Mouse (Mus musculus) limb, embryonic 15.5 days (tissue): ENCODE measurements at regions not wholly inside any gene's neighbourhood (a gene's known extent, or its start where the extent isn't known, plus 50 kb on each side); places are given as distances from the start of the nearest gene placed in this dataset.
"Not testable (repeated sequence)": the region's sequence is repeated elsewhere in the genome, so short reads cannot be mapped to it uniquely, and the experiment has no call there.

Experiments
- ATAC-seq: fragments of 200-750 bp; cut with Nextera tagmentation; 2 replicates; pipeline ENCODE4 v1.8.0; 2017; ENCODE audit warnings: low read depth, moderate TSS enrichment; ENCODE audit not compliant: insufficient number of reproducible peaks, low FRiP score, low TSS enrichment
- H3K27ac ChIP-seq: fragments of 300-500 bp; sonication (generic); 2 replicates; pipeline ENCODE4 v1.5.1; 2015; ENCODE audit warnings: moderate library complexity, mild to moderate bottlenecking, inconsistent platforms
- H3K27me3 ChIP-seq: fragments of 300-500 bp; sonication (generic); 2 replicates; pipeline ENCODE4 v1.6.1; 2015; ENCODE audit warnings: inconsistent platforms
- H3K36me3 ChIP-seq: fragments of 300-500 bp; sonication (generic); 2 replicates; pipeline ENCODE4 v1.6.1; 2015; ENCODE audit warnings: inconsistent platforms
- H3K4me1 ChIP-seq: fragments of 300-500 bp; sonication (generic); 2 replicates; pipeline ENCODE4 v1.6.1; 2015; ENCODE audit warnings: inconsistent platforms
- H3K4me2 ChIP-seq: fragments of 300-500 bp; sonication (generic); 2 replicates; pipeline ENCODE4 v1.6.1; 2015; ENCODE audit warnings: mild to moderate bottlenecking, inconsistent platforms
- H3K4me3 ChIP-seq: fragments of 300-500 bp; sonication (generic); 2 replicates; pipeline ENCODE4 v1.5.1; 2015; ENCODE audit warnings: mild to moderate bottlenecking, inconsistent platforms
- H3K9ac ChIP-seq: fragments of 300-500 bp; sonication (generic); 2 replicates; pipeline ENCODE4 v1.6.1; 2015; ENCODE audit warnings: inconsistent platforms
- H3K9me3 ChIP-seq: fragments of 300-500 bp; sonication (generic); 2 replicates; pipeline ENCODE4 v1.6.1; 2016; ENCODE audit warnings: inconsistent platforms
- WGBS: fragments of 180-500 bp; shearing (Covaris S2); methylation state at CpG from one replicate; pipeline ENCODE4 v1.1.7; 2015; 5-methylcytosine and 5-hydroxymethylcytosine counted together

- Histone ChIP-seq H3K27ac (no peak overlapping the region), H3K27me3 (no peaks in the 10 kb centered on the region), H3K36me3 (no peaks in the 10 kb centered on the region), H3K4me3 (no peak overlapping the region), H3K9me3 (no peaks in the 10 kb centered on the region), H3K4me2 (no peak overlapping the region), H3K9ac (no peak overlapping the region), H3K4me1 (peaks cover 7% of the 10 kb centered on the region; the same call in 1 of the 2 replicates)
- 38% methylated on average over 4 of the region's 4 CpGs for WGBS
- no peak for ATAC-seq
These were observed 367.7 kb downstream of the Tox3 start for GRCm38 (mm10) chr8:89980441-89980840.

- WGBS: 88% methylated on average over 1 of the region's 1 CpGs
These were observed 385.3 kb downstream of the Tox3 start for GRCm38 (mm10) chr8:89962799-89963198.

GRCm38 (mm10) chr8:89957486-89957885, 390.7 kb downstream of the Tox3 start:
- ATAC-seq: no peak
- H3K4me3 ChIP-seq: no peak overlapping the region
- no peaks in the 10 kb centered on the region for H3K27me3 ChIP-seq

More at GRCm38 (mm10) chr8:89962799-89963198, 385.3 kb downstream of the Tox3 start:
- Histone ChIP-seq H3K27me3 (no peaks in the 10 kb centered on the region), H3K4me3 (no peak overlapping the region), H3K9ac (no peak overlapping the region), H3K4me1 (no peaks in the 10 kb centered on the region), H3K36me3 (no peaks in the 10 kb centered on the region), H3K4me2 (no peak overlapping the region), H3K27ac (no peak overlapping the region), H3K9me3 (no peaks in the 10 kb centered on the region)
- ATAC-seq: no peak

GRCm38 (mm10) chr8:89956482-89957020, 391.6 kb downstream of the Tox3 start:
- Histone ChIP-seq H3K4me3 (no peak overlapping the region), H3K27ac (no peak overlapping the region), H3K4me2 (no peak overlapping the region), H3K36me3 (no peaks in the 10 kb centered on the region), H3K27me3 (no peaks in the 10 kb centered on the region), H3K9me3 (no peaks in the 10 kb centered on the region), H3K4me1 (no peaks in the 10 kb centered on the region), H3K9ac (no peak overlapping the region)
- ATAC-seq: no peak
- WGBS: 72% methylated on average over 11 of the region's 11 CpGs

More at GRCm38 (mm10) chr8:89957486-89957885, 390.7 kb downstream of the Tox3 start:
- Histone ChIP-seq H3K9me3 (no peaks in the 10 kb centered on the region), H3K4me2 (no peak overlapping the region), H3K36me3 (no peaks in the 10 kb centered on the region), H3K4me1 (no peaks in the 10 kb centered on the region), H3K27ac (no peak overlapping the region), H3K9ac (no peak overlapping the region)

- no peak overlapping the region for H3K4me3 ChIP-seq
- no peak for ATAC-seq
- H3K9ac ChIP-seq: no peak overlapping the region
- no peak overlapping the region for H3K27ac ChIP-seq
- H3K4me1 ChIP-seq: no peaks in the 10 kb centered on the region
- 73% methylated on average over 1 of the region's 1 CpGs for WGBS
- H3K4me2 ChIP-seq: no peak overlapping the region
- no peaks in the 10 kb centered on the region for H3K9me3 ChIP-seq
- no peaks in the 10 kb centered on the region for H3K27me3 ChIP-seq
- H3K36me3 ChIP-seq: no peaks in the 10 kb centered on the region
These were observed 409.3 kb downstream of the Tox3 start for GRCm38 (mm10) chr8:89938836-89939235.

- H3K4me1 ChIP-seq: no peaks in the 10 kb centered on the region
- 89% methylated on average over 2 of the region's 2 CpGs for WGBS
- no peak overlapping the region for H3K4me3 ChIP-seq
- ATAC-seq: no peak
- no peaks in the 10 kb centered on the region for H3K27me3 ChIP-seq
- H3K36me3 ChIP-seq: no peaks in the 10 kb centered on the region
- no peaks in the 10 kb centered on the region for H3K9me3 ChIP-seq
- no peak overlapping the region for H3K9ac ChIP-seq
- H3K4me2 ChIP-seq: no peak overlapping the region
- no peak overlapping the region for H3K27ac ChIP-seq
These were observed 413.6 kb downstream of the Tox3 start for GRCm38 (mm10) chr8:89934521-89934920.

GRCm38 (mm10) chr8:89926666-89927232, 421.4 kb downstream of the Tox3 start:
- H3K36me3 ChIP-seq: no peaks in the 10 kb centered on the region
- H3K4me1 ChIP-seq: no peaks in the 10 kb centered on the region; the same call in 1 of the 2 replicates
- H3K4me3 ChIP-seq: no peak overlapping the region
- H3K9ac ChIP-seq: no peak overlapping the region
- H3K4me2 ChIP-seq: no peak overlapping the region
- no peaks in the 10 kb centered on the region for H3K27me3 ChIP-seq
- H3K27ac ChIP-seq: no peak overlapping the region
- WGBS: 28% methylated on average over 3 of the region's 3 CpGs
- no peak for ATAC-seq
- no peaks in the 10 kb centered on the region for H3K9me3 ChIP-seq

DNA sequence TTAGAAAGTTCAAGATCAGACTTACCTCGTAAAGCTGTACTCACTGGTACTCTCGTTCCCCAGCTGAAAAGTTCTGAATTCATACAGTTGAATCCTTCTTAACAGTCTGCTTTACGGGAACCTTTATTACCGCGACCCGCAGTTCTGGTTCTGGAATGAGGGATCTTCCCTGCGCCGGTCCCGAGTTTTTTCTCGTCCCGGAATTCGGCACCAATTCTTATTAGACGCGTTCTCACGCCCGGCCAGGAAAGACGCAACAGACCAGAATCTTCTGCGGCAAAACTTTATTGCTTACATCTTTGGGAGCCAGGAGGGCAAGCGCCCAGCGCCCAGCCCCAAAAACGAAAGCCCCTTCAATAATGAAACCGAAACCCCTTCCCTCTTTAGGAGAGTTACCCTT, 423.4 kb downstream of the Tox3 start:
- H3K27me3 ChIP-seq, H3K36me3 ChIP-seq, H3K9ac ChIP-seq, H3K4me3 ChIP-seq, H3K9me3 ChIP-seq, H3K27ac ChIP-seq, H3K4me1 ChIP-seq, H3K4me2 ChIP-seq, ATAC-seq: not testable (repeated sequence)
- 100% methylated on average over 14 of the region's 22 CpGs for WGBS

DNA sequence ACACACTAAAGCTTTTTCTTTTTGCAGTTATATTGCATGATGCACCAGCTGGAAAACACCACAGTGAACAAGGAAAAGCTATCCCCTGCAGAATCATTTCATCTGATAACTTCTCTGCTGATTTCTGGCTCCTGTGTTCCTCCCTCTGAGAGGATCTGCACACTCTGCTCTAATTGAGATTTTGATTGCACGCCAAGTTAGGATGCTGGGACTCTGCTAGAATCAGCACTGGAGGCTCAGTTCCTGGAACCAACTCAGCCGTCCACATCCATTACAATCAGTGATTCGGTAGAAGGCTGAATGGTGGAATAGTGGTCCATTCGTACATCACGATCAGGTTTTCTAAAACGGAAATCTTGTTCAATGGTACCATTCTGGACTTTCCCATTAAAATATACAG, 434.1 kb downstream of the Tox3 start:
- Histone ChIP-seq H3K4me3 (no peak overlapping the region), H3K4me1 (no peaks in the 10 kb centered on the region), H3K4me2 (no peak overlapping the region), H3K36me3 (no peaks in the 10 kb centered on the region), H3K27ac (no peak overlapping the region), H3K9ac (no peak overlapping the region), H3K27me3 (no peaks in the 10 kb centered on the region), H3K9me3 (no peaks in the 10 kb centered on the region)
- 88% methylated on average over 6 of the region's 6 CpGs for WGBS
- no peak for ATAC-seq

DNA sequence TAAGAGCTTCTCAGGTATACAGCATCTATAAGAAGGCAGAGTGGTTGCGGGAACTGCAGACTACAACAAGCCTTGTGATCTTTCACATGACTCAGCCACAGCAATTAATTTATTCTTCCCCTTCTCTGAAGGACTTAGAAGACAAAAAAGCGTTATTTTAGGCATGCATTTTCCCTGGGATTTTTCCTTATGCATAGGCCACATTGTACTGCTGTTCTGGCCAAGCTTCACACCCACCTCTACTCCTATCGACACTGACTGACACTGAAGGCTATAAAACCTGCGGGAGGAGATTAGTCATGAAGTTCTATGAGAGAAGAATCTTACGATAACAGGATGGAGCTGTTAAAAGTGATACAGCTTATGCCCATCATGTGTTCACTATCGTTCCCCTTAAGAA, 441.9 kb downstream of the Tox3 start:
- WGBS: 54% methylated on average over 6 of the region's 6 CpGs
- no peak overlapping the region for H3K4me2 ChIP-seq
- no peak overlapping the region for H3K9ac ChIP-seq
- no peak overlapping the region for H3K27ac ChIP-seq
- no peak for ATAC-seq
- no peak overlapping the region for H3K4me3 ChIP-seq
- H3K4me1 ChIP-seq: no peaks in the 10 kb centered on the region
- no peaks in the 10 kb centered on the region for H3K36me3 ChIP-seq
- H3K9me3 ChIP-seq: no peaks in the 10 kb centered on the region
- no peaks in the 10 kb centered on the region for H3K27me3 ChIP-seq

- H3K9ac ChIP-seq: no peak overlapping the region
- H3K4me1 ChIP-seq: no peaks in the 10 kb centered on the region
- H3K36me3 ChIP-seq: no peaks in the 10 kb centered on the region
- WGBS: 40% methylated on average over 3 of the region's 3 CpGs
- no peaks in the 10 kb centered on the region for H3K9me3 ChIP-seq
- no peak overlapping the region for H3K4me2 ChIP-seq
- no peak overlapping the region for H3K27ac ChIP-seq
- no peaks in the 10 kb centered on the region for H3K27me3 ChIP-seq
- ATAC-seq: no peak
- H3K4me3 ChIP-seq: no peak overlapping the region
These were observed 442.6 kb downstream of the Tox3 start for GRCm38 (mm10) chr8:89905588-89905987.

DNA sequence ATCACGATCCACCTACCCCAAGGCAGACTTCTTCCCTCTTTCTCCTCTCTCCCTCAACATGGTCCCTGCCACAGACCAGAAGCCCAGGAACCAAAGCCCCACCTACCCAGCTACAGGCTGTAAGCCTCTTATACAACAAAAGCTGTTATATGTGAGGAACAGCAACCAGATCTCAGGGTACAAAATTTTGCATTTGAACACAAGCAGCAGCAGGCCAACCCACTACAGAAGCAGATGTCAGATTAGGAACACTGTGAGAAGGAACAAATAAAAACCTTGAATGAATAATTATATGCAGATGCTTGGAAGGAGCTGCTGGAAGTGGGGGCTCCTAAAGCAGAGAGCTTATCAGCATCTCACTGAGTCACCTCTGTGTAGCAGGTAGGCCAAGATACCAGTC, 444.8 kb downstream of the Tox3 start:
- no peak overlapping the region for H3K27ac ChIP-seq
- no peak for ATAC-seq
- no peaks in the 10 kb centered on the region for H3K27me3 ChIP-seq
- no peak overlapping the region for H3K4me3 ChIP-seq
- WGBS: 79% methylated on average over 1 of the region's 1 CpGs
- no peak overlapping the region for H3K9ac ChIP-seq
- H3K36me3 ChIP-seq: no peaks in the 10 kb centered on the region
- no peaks in the 10 kb centered on the region for H3K9me3 ChIP-seq
- H3K4me1 ChIP-seq: no peaks in the 10 kb centered on the region
- no peak overlapping the region for H3K4me2 ChIP-seq

- H3K4me3 ChIP-seq: no peak overlapping the region
- no peaks in the 10 kb centered on the region for H3K27me3 ChIP-seq
- no peaks in the 10 kb centered on the region for H3K4me1 ChIP-seq
- no peaks in the 10 kb centered on the region for H3K36me3 ChIP-seq
- 70% methylated on average over 5 of the region's 5 CpGs for WGBS
- no peak overlapping the region for H3K9ac ChIP-seq
- no peak for ATAC-seq
- no peaks in the 10 kb centered on the region for H3K9me3 ChIP-seq
- H3K4me2 ChIP-seq: no peak overlapping the region
- H3K27ac ChIP-seq: no peak overlapping the region
These were observed 475.4 kb downstream of the Tox3 start for GRCm38 (mm10) chr8:89872768-89873167.
